Mouse (Mus musculus): ENCODE measurements around the gene F2r.

- TF ChIP-seq CTCF (IDR thresholded peaks at IDR 0.05; ENCODE audit: extremely low read depth, insufficient read depth, insufficient read length, insufficient replicate concordance) (no peak), POLR2A (IDR thresholded peaks at IDR 0.05; ENCODE audit: low read depth, low read length) (no peak)
These were observed 38.9 kb upstream of the F2r start for GRCm38 (mm10) chr13:95657171-95657570.

All from spleen, adult 2 months (tissue).